Mouse (Mus musculus): ENCODE results near the gene Fgfr1op. TPM values are rescaled to one million over a fixed set of nuclear protein-coding genes. Genes with fewer than 3 reads are reported as not detected.

Fgfr1op gene
- total and polyA plus RNA-seq, 3 experiments: 43.5 to 44.5 TPM; not detected in 1

DNA sequence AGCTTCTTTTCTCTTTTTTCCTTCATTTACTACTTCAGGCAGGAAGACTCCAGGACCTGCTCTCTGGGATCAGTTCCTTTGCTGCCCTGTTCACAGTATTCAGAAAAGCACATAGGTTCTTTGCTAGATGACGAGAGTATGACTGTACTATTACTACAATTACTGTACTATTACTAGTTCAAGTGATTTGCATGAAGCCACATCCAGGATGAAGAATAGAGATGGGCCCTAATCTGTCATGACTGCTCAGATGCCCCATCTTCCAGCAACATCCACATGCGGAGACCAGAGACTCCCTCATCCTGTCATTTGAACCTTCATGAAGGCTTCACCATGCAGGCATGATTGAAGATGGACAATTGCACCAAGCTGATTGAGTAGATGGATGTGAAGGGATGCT is 44.4 kb downstream of the Fgfr1op start:
- no peak for DNase-seq (ENCODE audit: low read depth, low spot score)
- TF ChIP-seq MYB (IDR thresholded peaks at IDR 0.05; ENCODE audit: low read depth, low read length) (no peak), BHLHE40 (IDR thresholded peaks at IDR 0.05; ENCODE audit: borderline replicate concordance, low read depth, low read length) (no peak), CHD2 (IDR thresholded peaks at IDR 0.05; ENCODE audit: low read length) (no peak), UBTF (IDR thresholded peaks at IDR 0.05; ENCODE audit: borderline replicate concordance, insufficient read depth, low read depth, low read length) (no peak), ETS1 (IDR thresholded peaks at IDR 0.05; ENCODE audit: low read depth, low read length) (no peak), POLR2AphosphoS5 (IDR thresholded peaks at IDR 0.05; ENCODE audit: borderline replicate concordance, low read depth, low read length) (no peak), NELFE (IDR thresholded peaks at IDR 0.05; ENCODE audit: low read depth, low read length) (no peak), TBP (IDR thresholded peaks at IDR 0.05; ENCODE audit: low read depth, low read length) (no peak), TCF12 (IDR thresholded peaks at IDR 0.05; ENCODE audit: low read depth, low read length) (no peak), NRF1 (IDR thresholded peaks at IDR 0.05; ENCODE audit: insufficient read depth, low read depth, low read length, poor library complexity, severe bottlenecking) (no peak), RAD21 (IDR thresholded peaks at IDR 0.05; ENCODE audit: low read depth, low read length) (no peak), ZKSCAN1 (IDR thresholded peaks at IDR 0.05; ENCODE audit: low read depth, low read length) (no peak), EP300 (IDR thresholded peaks at IDR 0.05; ENCODE audit: low read depth in 1 of 2, low read length in 2 of 2) (no peak), CHD1 (IDR thresholded peaks at IDR 0.05; ENCODE audit: low read depth, low read length) (no peak), CTCF (IDR thresholded peaks at IDR 0.05 in 2 of 3, conservative IDR thresholded peaks at IDR 0.05 in 1 of 3; ENCODE audit: control insufficient read depth in 1 of 3, insufficient read depth in 1 of 3, low read depth in 2 of 3, low read length in 3 of 3, poor library complexity in 1 of 3, severe bottlenecking in 1 of 3) (no peak)
- H3K27ac ChIP-seq (ENCODE audit: control insufficient read depth, low read depth, low read length): no peak overlapping the region
- H3K9ac ChIP-seq (ENCODE audit: control insufficient read depth, low read depth, low read length, poor library complexity, severe bottlenecking): no peak overlapping the region
- H3K9me3 ChIP-seq (replicated peaks; ENCODE audit: insufficient read depth, low read length): no peaks in the 10 kb centered on the region
- H3K36me3 ChIP-seq (ENCODE audit: control insufficient read depth in 1 of 2, insufficient read depth in 2 of 2, low read length in 2 of 2): no peaks in the 10 kb centered on the region
- H3K4me1 ChIP-seq (ENCODE audit: control insufficient read depth in 1 of 2, insufficient read depth in 2 of 2, low read length in 2 of 2): no peaks in the 10 kb centered on the region
- no peaks in the 10 kb centered on the region for H3K79me2 ChIP-seq (ENCODE audit: control insufficient read depth, insufficient read depth, low read length, poor library complexity)
- no peak overlapping the region for H3K4me3 ChIP-seq (ENCODE audit: control insufficient read depth in 1 of 2, insufficient read depth in 1 of 2, low read depth in 2 of 2, low read length in 2 of 2)
- H3K27me3 ChIP-seq (ENCODE audit: control insufficient read depth in 1 of 2, insufficient read depth in 2 of 2, low read length in 2 of 2): peaks cover 2 to 6% of the 10 kb centered on the region in 2 experiments; a peak in 3 of 4 replicates

DNA sequence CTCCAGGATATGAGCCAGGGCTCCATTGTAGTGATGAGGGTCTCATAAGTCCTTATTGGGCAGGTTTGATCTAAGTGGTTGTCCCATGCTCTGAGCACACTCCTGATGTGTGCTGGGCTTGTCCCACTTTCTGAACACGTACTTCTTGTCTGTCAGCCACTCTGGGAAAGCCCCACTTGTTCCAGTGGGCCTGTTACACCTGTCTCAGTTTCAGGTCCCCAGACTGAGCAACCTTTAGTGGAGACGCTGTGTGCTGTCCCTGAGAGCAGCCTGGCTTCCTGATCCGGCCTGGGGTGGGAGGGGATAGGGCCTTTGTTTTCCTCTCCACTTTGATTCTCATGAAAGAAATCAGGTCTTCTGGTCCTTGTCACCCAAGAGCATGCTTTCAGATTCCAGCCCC is 44.9 kb downstream of the Fgfr1op start:
- TF ChIP-seq NELFE (IDR thresholded peaks at IDR 0.05; ENCODE audit: low read depth, low read length): no peak
- TF ChIP-seq CHD2 (IDR thresholded peaks at IDR 0.05; ENCODE audit: low read length): no peak
- TF ChIP-seq POLR2AphosphoS2 (IDR thresholded peaks at IDR 0.05; ENCODE audit: low read length): no peak
- no peak for TF ChIP-seq MYB (IDR thresholded peaks at IDR 0.05; ENCODE audit: low read depth, low read length)
- no peak for TF ChIP-seq MAZ (IDR thresholded peaks at IDR 0.05; ENCODE audit: low read depth, low read length)
- TF ChIP-seq GABPA (IDR thresholded peaks at IDR 0.05; ENCODE audit: low read depth, low read length): no peak
- no peak for TF ChIP-seq TBP (IDR thresholded peaks at IDR 0.05; ENCODE audit: low read depth, low read length)
- no peak for TF ChIP-seq RAD21 (IDR thresholded peaks at IDR 0.05; ENCODE audit: low read depth, low read length)
- no peak for TF ChIP-seq ETS1 (IDR thresholded peaks at IDR 0.05; ENCODE audit: low read depth, low read length)
- TF ChIP-seq NRF1 (IDR thresholded peaks at IDR 0.05; ENCODE audit: insufficient read depth, low read depth, low read length, poor library complexity, severe bottlenecking): no peak
- no peak for TF ChIP-seq USF1 (IDR thresholded peaks at IDR 0.05; ENCODE audit: low read depth, low read length)
- no peak for TF ChIP-seq KAT2A (conservative IDR thresholded peaks at IDR 0.05; ENCODE audit: low read depth, low read length)
- TF ChIP-seq BHLHE40 (IDR thresholded peaks at IDR 0.05; ENCODE audit: borderline replicate concordance, low read depth, low read length): no peak
- TF ChIP-seq TAL1 (IDR thresholded peaks at IDR 0.05; ENCODE audit: low read length): no peak
- TF ChIP-seq HCFC1 (IDR thresholded peaks at IDR 0.05; ENCODE audit: low read depth, low read length): no peak
- TF ChIP-seq ZKSCAN1 (IDR thresholded peaks at IDR 0.05; ENCODE audit: low read depth, low read length): no peak
- TF ChIP-seq POLR2AphosphoS5 (IDR thresholded peaks at IDR 0.05; ENCODE audit: borderline replicate concordance, low read depth, low read length): no peak
- no peak for TF ChIP-seq SMC3 (IDR thresholded peaks at IDR 0.05; ENCODE audit: low read depth, low read length)
- no peak for TF ChIP-seq ZNF384 (IDR thresholded peaks at IDR 0.05; ENCODE audit: low read depth, low read length)
- peaks cover 3 to 6% of the 10 kb centered on the region in 2 experiments; a peak in 3 of 4 replicates for H3K27me3 ChIP-seq (ENCODE audit: control insufficient read depth in 1 of 2, insufficient read depth in 2 of 2, low read length in 2 of 2)
- no peak overlapping the region for H3K9ac ChIP-seq (ENCODE audit: control insufficient read depth, low read depth, low read length, poor library complexity, severe bottlenecking)
- no peak for DNase-seq (ENCODE audit: low read depth, low spot score)
- H3K36me3 ChIP-seq (ENCODE audit: control insufficient read depth in 1 of 2, insufficient read depth in 2 of 2, low read length in 2 of 2): no peaks in the 10 kb centered on the region
- H3K27ac ChIP-seq (ENCODE audit: control insufficient read depth, low read depth, low read length): no peak overlapping the region
- H3K4me1 ChIP-seq (ENCODE audit: control insufficient read depth in 1 of 2, insufficient read depth in 2 of 2, low read length in 2 of 2): no peaks in the 10 kb centered on the region
- H3K4me3 ChIP-seq (ENCODE audit: control insufficient read depth in 1 of 2, insufficient read depth in 1 of 2, low read depth in 2 of 2, low read length in 2 of 2): no peak overlapping the region
- H3K9me3 ChIP-seq (replicated peaks; ENCODE audit: insufficient read depth, low read length): no peaks in the 10 kb centered on the region
- no peaks in the 10 kb centered on the region for H3K79me2 ChIP-seq (ENCODE audit: control insufficient read depth, insufficient read depth, low read length, poor library complexity)
